Comparison of ENCODE assay signal across 9 mouse cellular contexts in the genomic region with DNA sequence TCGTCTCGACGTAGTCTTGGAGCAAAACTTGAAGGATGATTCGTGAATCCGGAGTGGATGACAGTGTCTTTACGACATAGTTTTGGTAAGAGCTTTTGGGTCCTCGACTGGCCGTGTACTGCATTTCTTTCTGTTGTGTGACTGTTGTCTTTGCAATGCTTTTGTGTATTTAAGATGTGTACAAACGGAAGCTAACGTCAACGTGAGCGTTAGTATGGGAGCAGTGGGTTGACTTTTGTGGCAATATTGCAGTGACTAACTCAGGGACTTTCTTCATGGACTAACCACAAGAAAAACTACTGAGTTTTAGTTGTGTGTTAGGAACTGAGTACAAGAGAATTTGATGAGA. TPM values are rescaled to one million over a fixed set of nuclear protein-coding genes. Genes with fewer than 3 reads are reported as not detected.
DNase-seq lines count a peak whose midpoint lies in the region; ATAC-seq and TF ChIP-seq lines count a peak whose summit lies in the region.
"Had no signal": no experiment of that assay in that cellular context is flagged by ENCODE, and none has a peak within 500 bp of the region (broad histone marks: within the 10 kb centered on the region; RNA-seq: fewer than 3 reads in every experiment).

No protein-coding gene starts in this region.

- peaks cover 16% of the 10 kb centered on the region; the same call in 1 of the 2 replicates for H3K4me1 ChIP-seq in heart, embryonic 11.5 days (ENCODE audit: control insufficient read depth, insufficient read depth, low read length)
- no peaks in the 10 kb centered on the region for H3K4me1 ChIP-seq in ES-Bruce4 (ENCODE audit: control insufficient read depth, insufficient read depth, low read length)
- H3K4me1 ChIP-seq in heart, postnatal 0 days (ENCODE audit: control insufficient read depth, insufficient read depth), result peaks cover 16% of the 10 kb centered on the region
- H3K4me1 ChIP-seq in megakaryocyte, embryonic 14.5 days, result peaks cover 50% of the 10 kb centered on the region

- no peaks in the 10 kb centered on the region for H3K9me3 ChIP-seq in heart, embryonic 11.5 days (replicated peaks; ENCODE audit: control insufficient read depth, low read length)
- H3K9me3 ChIP-seq in ES-Bruce4 (replicated peaks; ENCODE audit: control insufficient read depth, insufficient read depth, low read length, poor library complexity, severe bottlenecking), result no peaks in the 10 kb centered on the region
- H3K9me3 ChIP-seq in heart, postnatal 0 days (replicated peaks; ENCODE audit: control insufficient read depth, low read length), result no peaks in the 10 kb centered on the region
- H3K9me3 ChIP-seq in megakaryocyte, embryonic 14.5 days, result no peaks in the 10 kb centered on the region

- H3K4me2 ChIP-seq in heart, embryonic 11.5 days, result peak overlapping the region; percentile 65
- H3K4me2 ChIP-seq in heart, postnatal 0 days (ENCODE audit: low read depth, low read length), result peak overlapping the region; percentile 68

- H3K9ac ChIP-seq in heart, embryonic 11.5 days (ENCODE audit: low read depth, low read length), result peak overlapping the region; percentile 70
- peak overlapping the region; percentile 87 for H3K9ac ChIP-seq in ES-Bruce4 (ENCODE audit: low read depth, poor library complexity, severe bottlenecking)
- H3K9ac ChIP-seq in heart, postnatal 0 days (replicated peaks; ENCODE audit: low read depth, low read length), result peak overlapping the region; percentile 66

- no peak for TF ChIP-seq POLR2A in ES-Bruce4 (IDR thresholded peaks at IDR 0.05; ENCODE audit: insufficient read depth, low read length)

- under 1% methylated on average over 12 of the region's 12 CpGs for WGBS in heart, embryonic 11.5 days (ENCODE audit: insufficient replicate concordance)
- under 1% methylated on average over 12 of the region's 12 CpGs for WGBS in heart, postnatal 0 days

- TF ChIP-seq EP300 in ES-Bruce4 (IDR thresholded peaks at IDR 0.05; ENCODE audit: insufficient read depth, low read depth, low read length), result no peak
- no peak for TF ChIP-seq EP300 in heart, postnatal 0 days (IDR thresholded peaks at IDR 0.05; ENCODE audit: low read depth)

- H3K27me3 ChIP-seq in heart, embryonic 11.5 days (ENCODE audit: control insufficient read depth, insufficient read depth, low read length), result no peaks in the 10 kb centered on the region
- H3K27me3 ChIP-seq in ES-Bruce4 (ENCODE audit: control insufficient read depth, insufficient read depth, low read length, poor library complexity, severe bottlenecking), result no peaks in the 10 kb centered on the region
- H3K27me3 ChIP-seq in heart, postnatal 0 days (ENCODE audit: control insufficient read depth, insufficient read depth, low read length), result no peaks in the 10 kb centered on the region
- H3K27me3 ChIP-seq in megakaryocyte, embryonic 14.5 days (replicated peaks), result no peaks in the 10 kb centered on the region
- H3K27me3 ChIP-seq: Patski had no signal

- H3K4me3 ChIP-seq in heart, embryonic 11.5 days (ENCODE audit: low read depth, low read length), result peak overlapping the region; percentile 82
- peak overlapping the region; percentile 96 for H3K4me3 ChIP-seq in ES-Bruce4 (ENCODE audit: low read depth, low read length)
- peak overlapping the region; percentile 68 for H3K4me3 ChIP-seq in heart, postnatal 0 days (ENCODE audit: low read depth, low read length)
- peak overlapping the region; percentile 95 for H3K4me3 ChIP-seq in megakaryocyte, embryonic 14.5 days (replicated peaks)

- no peak for TF ChIP-seq CTCF in ES-Bruce4 (IDR thresholded peaks at IDR 0.05; ENCODE audit: low read depth, low read length)
- no peak for TF ChIP-seq CTCF in heart, postnatal 0 days (IDR thresholded peaks at IDR 0.05; ENCODE audit: low read depth)

- DNase-seq in heart, adult 18-20 months, result no peak
- DNase-seq in heart, postnatal 0 days (ENCODE audit: low spot score), result no peak
- DNase-seq in gastrocnemius, postnatal 4 days (ENCODE audit: low spot score in 2 of 2), result no peak
- DNase-seq in cerebellum, postnatal 14 days, result no peak
- DNase-seq in left cerebral cortex, postnatal 10 days (ENCODE audit: extremely low spot score in 1 of 2, low spot score in 2 of 2), result no peak

- no peaks in the 10 kb centered on the region for H3K36me3 ChIP-seq in heart, embryonic 11.5 days (ENCODE audit: control insufficient read depth, insufficient read depth, low read length)
- H3K36me3 ChIP-seq in ES-Bruce4 (ENCODE audit: control insufficient read depth, insufficient read depth, low read length, poor library complexity, severe bottlenecking), result peaks cover 9% of the 10 kb centered on the region
- H3K36me3 ChIP-seq in heart, postnatal 0 days (replicated peaks; ENCODE audit: control insufficient read depth, insufficient read depth, low read length), result peaks cover 4% of the 10 kb centered on the region
- H3K36me3 ChIP-seq in megakaryocyte, embryonic 14.5 days (replicated peaks; ENCODE audit: low read length), result peaks cover 24% of the 10 kb centered on the region

- no peak for ATAC-seq in heart, embryonic 11.5 days (replicated peaks; ENCODE audit: insufficient number of reproducible peaks, low FRiP score, low TSS enrichment)
- ATAC-seq in heart, postnatal 0 days (ENCODE audit: insufficient read depth, low read depth), result no peak

- peak overlapping the region; percentile 70 for H3K27ac ChIP-seq in heart, embryonic 11.5 days (ENCODE audit: low read depth, low read length)
- 0 out of 2 replicates have a peak overlapping the region, but pooled peaks have one; percentile 4 for H3K27ac ChIP-seq in ES-Bruce4 (ENCODE audit: insufficient read depth, low read length)
- H3K27ac ChIP-seq in heart, postnatal 0 days (ENCODE audit: low read depth), result peak overlapping the region; percentile 43; the same call in 1 of the 2 replicates

- intact Hi-C loops in left cerebral cortex, postnatal 10 days (cut with DNase I), result no loop called here

RNA-seq across cellular contexts. Expression of a gene that starts 0.7 kb away (rescaled TPM):
- 22.3 and 24.8 TPM in 2 replicates for polyA plus RNA-seq in heart, embryonic 11.5 days (2014; fragmentation: Nextera tagmentation; extraction: Ambion mirVana)
- 1 to 10 TPM; 1.0 to 1.2 TPM for total RNA-seq in heart, adult 18-20 months (2021)
- polyA plus RNA-seq in ES-Bruce4 (2011; ENCODE audit: insufficient read depth, insufficient read length, low read depth, missing spikeins), result 16.2 and 16.4 TPM in 2 replicates
- total RNA-seq in heart, postnatal 0 days (2014; rRNA removed; ENCODE audit: low replicate concordance), result 0.69 and 5.3 TPM in 2 replicates
- polyA plus RNA-seq in heart, postnatal 0 days (2015; fragmentation: Nextera tagmentation; extraction: Ambion mirVana), result 6.9 and 7.3 TPM in 2 replicates
- 1.2 and 3.9 TPM in 2 replicates for polyA plus RNA-seq in megakaryocyte, embryonic 14.5 days (2012; ENCODE audit: insufficient read depth, low replicate concordance)
- total RNA-seq in gastrocnemius, postnatal 4 days (2021), result 1 to 10 TPM; 4.9 to 5.2 TPM
- 1 to 10 TPM; 2.1 to 2.3 TPM for total RNA-seq in left cerebral cortex, postnatal 10 days (2021)

RNA-seq across cellular contexts. Expression of a gene that starts 0.8 kb away (rescaled TPM):
- polyA plus RNA-seq in heart, embryonic 11.5 days (2014; fragmentation: Nextera tagmentation; extraction: Ambion mirVana), result 37.0 and 41.4 TPM in 2 replicates
- 10 to 100 TPM; 25.3 to 28.4 TPM for total RNA-seq in heart, adult 18-20 months (2021)
- polyA plus RNA-seq in ES-Bruce4 (2011; ENCODE audit: insufficient read depth, insufficient read length, low read depth, missing spikeins), result 45.4 and 46.1 TPM in 2 replicates
- total RNA-seq in heart, postnatal 0 days (2014; rRNA removed; ENCODE audit: low replicate concordance), result 16.3 and 18.6 TPM in 2 replicates
- polyA plus RNA-seq in heart, postnatal 0 days (2015; fragmentation: Nextera tagmentation; extraction: Ambion mirVana), result 17.4 and 19.8 TPM in 2 replicates
- 0.46 TPM in 1 of 2 replicates, not detected in the other for polyA plus RNA-seq in megakaryocyte, embryonic 14.5 days (2012; ENCODE audit: insufficient read depth, low replicate concordance)
- total RNA-seq in gastrocnemius, postnatal 4 days (2021), result 10 to 100 TPM; 13.9 to 15.3 TPM
- total RNA-seq in left cerebral cortex, postnatal 10 days (2021), result 10 to 100 TPM; 23.3 to 27.8 TPM

RNA-seq across cellular contexts. Expression of a gene that starts 36.6 kb away (rescaled TPM):
- polyA plus RNA-seq in heart, embryonic 11.5 days (2014; fragmentation: Nextera tagmentation; extraction: Ambion mirVana), result 8.0 and 11.2 TPM in 2 replicates
- 10 to 100 TPM; 14.2 to 15.7 TPM for total RNA-seq in heart, adult 18-20 months (2021)
- 13.8 and 15.5 TPM in 2 replicates for polyA plus RNA-seq in ES-Bruce4 (2011; ENCODE audit: insufficient read depth, insufficient read length, low read depth, missing spikeins)
- total RNA-seq in heart, postnatal 0 days (2014; rRNA removed; ENCODE audit: low replicate concordance), result 3.1 and 5.6 TPM in 2 replicates
- polyA plus RNA-seq in heart, postnatal 0 days (2015; fragmentation: Nextera tagmentation; extraction: Ambion mirVana), result 4.5 and 5.0 TPM in 2 replicates
- polyA plus RNA-seq in megakaryocyte, embryonic 14.5 days (2012; ENCODE audit: insufficient read depth, low replicate concordance), result 0.04 and 0.09 TPM in 2 replicates
- 10 to 100 TPM; 14.2 to 15.6 TPM for total RNA-seq in gastrocnemius, postnatal 4 days (2021)
- total RNA-seq in left cerebral cortex, postnatal 10 days (2021), result 10 to 100 TPM; 18.4 to 29.5 TPM

Comparison
In these comparisons a context has a peak if more than half of its experiments do, and no peak if none do; other contexts are left out.
1. H3K27ac ChIP-seq: peak in every context shown above with its lines; median percentile 70 in heart, embryonic 11.5 days; 43 in heart, postnatal 0 days; 4 in ES-Bruce4.